Mouse (Mus musculus) mature B cell (primary cell): ENCODE data around the gene Pgpep1l.

Source experiments
- in situ Hi-C: fragments of 300-500 bp; cut with MboI; formaldehyde crosslinking; loops from 2 replicates; pipeline ENCODE4 v1.14.3; 2019

The Pgpep1l gene

DNA sequence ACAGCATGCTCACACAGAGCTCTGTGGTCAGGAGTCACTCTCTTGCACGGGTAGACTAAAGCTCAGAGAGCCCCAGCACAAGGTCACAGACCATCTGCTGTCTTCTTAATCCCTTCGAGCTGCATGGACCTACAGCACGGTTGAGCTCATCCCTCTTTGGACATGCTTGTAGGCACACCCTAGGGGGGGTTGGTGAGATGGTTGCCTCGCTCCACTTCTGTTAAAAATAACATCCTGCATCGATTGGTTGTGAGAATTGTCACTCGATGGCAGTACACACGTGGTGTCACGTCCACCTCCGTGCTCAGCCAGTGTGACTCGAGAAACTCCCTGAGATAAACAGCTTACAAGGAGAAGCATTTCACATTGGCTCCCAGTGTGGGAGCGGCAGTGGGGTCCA lies 45.2 kb downstream of the Pgpep1l start:
- in situ Hi-C loops = no loop called here

DNA sequence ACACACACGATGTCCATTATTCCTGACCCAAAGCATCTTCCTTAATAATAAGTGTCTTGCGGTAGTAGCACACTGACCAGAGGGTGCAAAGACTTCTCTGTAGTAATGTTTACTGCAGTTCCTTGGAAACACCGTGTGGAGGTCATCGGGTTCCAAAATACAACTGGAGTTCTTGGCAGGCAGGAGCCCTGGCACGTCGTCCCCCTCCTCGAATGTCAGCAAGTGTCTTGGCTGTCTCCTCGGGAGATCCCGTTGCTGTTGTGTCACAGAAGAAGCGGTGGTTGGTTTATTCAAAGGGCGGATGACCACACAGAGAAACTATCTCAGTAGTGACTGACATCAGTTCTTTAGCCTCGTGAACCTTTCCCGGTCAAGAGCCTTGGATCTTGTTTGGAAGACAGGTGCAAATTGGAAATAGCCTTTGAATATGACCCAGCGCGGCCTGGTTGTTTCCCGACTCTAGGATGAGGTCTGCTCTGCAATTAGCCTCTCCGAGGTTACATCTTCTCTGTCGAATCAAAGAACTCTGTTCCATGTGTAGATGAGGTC lies 48.4 kb downstream of the Pgpep1l start:
- in situ Hi-C loops = no loop called here

DNA sequence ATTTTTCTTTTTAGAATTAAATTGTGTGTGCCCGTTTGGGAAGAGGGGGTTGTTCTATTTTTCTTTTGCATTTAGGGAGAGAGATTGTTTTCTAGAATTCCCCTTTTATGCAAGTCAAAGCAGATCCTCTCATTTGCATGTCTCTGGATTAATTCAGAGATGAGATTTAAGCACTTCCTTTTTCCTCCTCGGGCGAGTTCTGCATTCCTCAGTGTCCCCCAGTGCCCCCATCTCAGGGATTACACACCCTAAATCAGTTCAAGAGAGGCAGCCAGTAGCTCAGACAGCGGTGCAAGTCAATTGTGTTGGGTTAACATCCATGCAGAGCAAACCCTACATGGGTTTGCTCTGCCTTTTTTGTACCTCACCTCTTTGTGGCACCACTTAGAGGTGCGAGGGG lies 50.2 kb downstream of the Pgpep1l start:
- in situ Hi-C loops = no loop called here

GRCm38 (mm10) chr7:68211883-68212282 lies 52.1 kb downstream of the Pgpep1l start:
- in situ Hi-C loops = no loop called here

- in situ Hi-C loops = no loop called here
Observed at GRCm38 (mm10) chr7:68210417-68210816, 53.6 kb downstream of the Pgpep1l start.

DNA sequence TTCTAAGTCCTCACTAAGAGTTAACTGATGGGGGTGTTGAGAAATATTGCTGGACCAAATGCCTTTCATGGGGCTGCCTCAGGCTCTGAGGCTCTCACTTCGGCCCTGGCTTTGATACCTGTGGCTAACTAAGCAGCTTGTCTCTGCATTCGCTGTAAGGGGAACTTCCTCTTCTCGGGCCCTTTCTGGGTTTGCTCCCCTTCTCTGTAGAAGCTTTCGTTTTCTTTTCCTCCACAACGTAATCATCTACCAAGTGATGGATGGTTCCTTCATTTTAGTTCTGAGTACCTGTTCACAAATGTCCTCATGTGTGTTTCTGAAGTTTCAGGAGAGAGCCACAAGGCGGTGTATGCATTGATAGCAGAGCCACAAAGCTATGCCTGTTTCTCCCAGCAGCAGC lies 55.0 kb downstream of the Pgpep1l start:
- in situ Hi-C loops = no loop called here

- in situ Hi-C loops = no loop called here
Observed at GRCm38 (mm10) chr7:68205776-68206427, 58.1 kb downstream of the Pgpep1l start.

DNA sequence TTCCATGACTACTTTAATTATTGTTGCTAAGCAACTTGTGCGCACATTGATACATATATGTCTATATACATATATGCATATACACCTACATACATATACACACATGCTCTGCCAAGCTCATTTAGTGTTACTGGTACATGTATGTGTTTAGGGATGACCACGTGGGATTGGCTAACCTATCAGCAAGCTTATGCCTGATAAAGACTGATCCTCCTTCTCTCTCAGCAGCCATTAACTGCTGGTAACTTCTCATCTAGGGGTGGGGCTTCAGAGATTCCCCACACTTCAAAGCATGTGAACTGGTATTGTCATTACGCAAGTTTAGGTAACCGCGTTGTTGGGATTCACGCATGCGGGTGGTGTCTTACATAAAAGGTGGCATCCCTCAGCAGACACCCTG lies 64.4 kb downstream of the Pgpep1l start:
- in situ Hi-C loops = no loop called here

- in situ Hi-C loops = no loop called here
Observed at GRCm38 (mm10) chr7:68193958-68194695, 69.9 kb downstream of the Pgpep1l start.

DNA sequence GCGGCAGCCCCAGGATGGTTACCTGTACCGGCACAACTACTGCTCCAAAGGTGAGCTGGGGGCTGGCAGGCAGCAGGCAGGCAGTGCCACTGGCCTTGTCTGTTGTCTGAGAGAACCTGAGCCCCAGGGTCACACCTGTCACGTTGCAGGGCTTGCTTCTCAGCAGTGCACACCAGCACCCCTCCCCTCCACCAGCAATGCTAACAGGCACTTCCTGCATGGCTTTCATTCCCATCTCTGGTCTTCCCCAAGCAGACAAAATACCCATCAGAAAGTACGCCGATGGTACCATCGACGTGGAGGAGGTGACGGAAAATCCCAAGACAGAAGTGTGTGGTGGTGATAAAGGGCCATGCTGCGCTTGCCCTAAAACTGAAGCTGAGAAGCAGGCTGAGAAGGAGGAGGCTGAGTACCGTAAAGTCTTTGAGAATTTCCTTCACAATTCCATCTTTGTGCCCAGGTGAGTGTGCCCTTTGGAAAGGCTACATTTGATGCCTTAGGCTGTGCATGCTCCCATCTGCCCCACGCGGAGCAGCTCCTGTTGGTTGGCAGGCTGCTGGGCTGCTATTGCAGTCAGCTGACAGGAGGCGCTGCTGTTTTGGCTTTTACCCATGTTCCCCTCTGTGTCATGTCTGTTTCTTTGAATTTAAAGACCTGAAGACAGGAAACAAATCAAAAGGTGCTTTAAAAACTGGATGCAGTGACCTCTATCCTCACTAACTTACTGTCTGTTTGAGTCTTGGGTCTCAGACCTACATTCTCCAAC lies 74.2 kb downstream of the Pgpep1l start:
- in situ Hi-C loops = no loop called here

GRCm38 (mm10) chr7:68189211-68189610 lies 74.8 kb downstream of the Pgpep1l start:
- in situ Hi-C loops = no loop called here
